Mouse (Mus musculus) megakaryocyte-erythroid progenitor cell, adult 5 weeks (primary cell): ENCODE results near the gene Sod3. TPM values are rescaled to one million over a fixed set of nuclear protein-coding genes. Genes with fewer than 3 reads are reported as not detected.

Experiments
- polyA plus RNA-seq: library from polyadenylated mRNA; stranded (reverse); fragments of >175 nt; gene quantifications from 2 replicates; pipeline ENCODE4 v1.2.3, GENCODE M21; 2012

The Sod3 gene
- polyA plus RNA-seq, result 0.02 TPM in 1 of 2 replicates, not detected in the other

GRCm38 (mm10) chr5:52363468-52364150 is at the start of gene Sod3:
TSS of gene Sod3 (plus strand) at chr5:52363791.

Other genes starting within 250 kb of the Sod3 start
- gene Dhx15, start 173.3 kb upstream of the Sod3 start, polyA plus RNA-seq, result 99.3 and 138 TPM in 2 replicates
- 2.1 and 2.7 TPM in 2 replicates for gene Ccdc149, start 107.7 kb downstream of the Sod3 start, polyA plus RNA-seq
- gene Lgi2, start 202.7 kb downstream of the Sod3 start, polyA plus RNA-seq, result 0.02 TPM in 1 of 2 replicates, not detected in the other